Mouse (Mus musculus): ENCODE measurements around the gene Por. TPM values are rescaled to one million over a fixed set of nuclear protein-coding genes. Genes with fewer than 3 reads are reported as not detected.

Por gene
- polyA plus RNA-seq, 1 experiment from 2014 or later = 121 TPM

DNA sequence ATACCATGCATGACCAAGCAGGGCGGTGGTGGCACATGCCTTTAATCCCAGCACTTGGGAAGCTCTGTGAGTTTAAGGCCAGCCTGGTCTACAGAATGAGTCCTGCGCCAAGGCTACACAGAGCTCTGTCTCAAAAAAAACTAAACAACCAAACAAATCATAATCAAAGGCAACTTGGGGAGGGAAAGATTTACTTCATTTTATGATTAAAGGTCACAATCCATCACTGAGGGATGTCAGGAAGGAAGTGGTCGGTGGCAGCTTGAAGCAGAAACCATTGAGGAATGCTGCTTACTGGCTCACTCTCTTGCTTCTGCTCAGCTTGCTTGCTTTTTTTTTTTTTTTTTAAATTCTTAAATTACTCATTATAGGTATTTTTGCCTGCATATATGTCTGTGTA is 6.9 kb downstream of the Por start:
- WGBS = 87% methylated on average over 3 of the region's 3 CpGs
- DNase-seq (ENCODE audit: low spot score) (no peak), ATAC-seq (ENCODE audit: insufficient number of reproducible peaks, low FRiP score, low TSS enrichment, low read depth) (no peak)
- Histone ChIP-seq H3K9ac (ENCODE audit: low read length) (no peak overlapping the region), H3K27me3 (ENCODE audit: control insufficient read depth, insufficient read depth, low read length) (no peaks in the 10 kb centered on the region), H3K36me3 (ENCODE audit: control insufficient read depth, insufficient read depth, low read length) (no peaks in the 10 kb centered on the region), H3K9me3 (ENCODE audit: control insufficient read depth, low read length) (no peaks in the 10 kb centered on the region), H3K27ac (replicated peaks; ENCODE audit: low read depth, low read length) (no peak overlapping the region), H3K4me3 (ENCODE audit: low read depth, low read length) (no peak overlapping the region), H3K4me2 (ENCODE audit: low read depth, severe bottlenecking) (no peak overlapping the region), H3K4me1 (ENCODE audit: control insufficient read depth, insufficient read depth, low read length) (peaks cover 10% of the 10 kb centered on the region; the same call in 1 of the 2 replicates)

GRCm38 (mm10) chr5:135677251-135677650 is 7.4 kb downstream of the Por start:
- Histone ChIP-seq H3K9me3 (ENCODE audit: control insufficient read depth, low read length) (no peaks in the 10 kb centered on the region), H3K9ac (ENCODE audit: low read length) (no peak overlapping the region), H3K4me3 (ENCODE audit: low read depth, low read length) (no peak overlapping the region), H3K27ac (replicated peaks; ENCODE audit: low read depth, low read length) (no peak overlapping the region), H3K36me3 (ENCODE audit: control insufficient read depth, insufficient read depth, low read length) (no peaks in the 10 kb centered on the region), H3K27me3 (ENCODE audit: control insufficient read depth, insufficient read depth, low read length) (no peaks in the 10 kb centered on the region), H3K4me1 (ENCODE audit: control insufficient read depth, insufficient read depth, low read length) (peaks cover 10% of the 10 kb centered on the region; the same call in 1 of the 2 replicates), H3K4me2 (ENCODE audit: low read depth, severe bottlenecking) (no peak overlapping the region)
- WGBS = 77% methylated on average over 2 of the region's 2 CpGs
- ATAC-seq (ENCODE audit: insufficient number of reproducible peaks, low FRiP score, low TSS enrichment, low read depth) (no peak), DNase-seq (ENCODE audit: low spot score) (no peak)

- 96% methylated on average over 6 of the region's 6 CpGs for WGBS
- no peak for ATAC-seq (ENCODE audit: insufficient number of reproducible peaks, low FRiP score, low TSS enrichment, low read depth)
- no peak overlapping the region for H3K27ac ChIP-seq (replicated peaks; ENCODE audit: low read depth, low read length)
Measured at GRCm38 (mm10) chr5:135678481-135678880, 8.6 kb downstream of the Por start.

DNA sequence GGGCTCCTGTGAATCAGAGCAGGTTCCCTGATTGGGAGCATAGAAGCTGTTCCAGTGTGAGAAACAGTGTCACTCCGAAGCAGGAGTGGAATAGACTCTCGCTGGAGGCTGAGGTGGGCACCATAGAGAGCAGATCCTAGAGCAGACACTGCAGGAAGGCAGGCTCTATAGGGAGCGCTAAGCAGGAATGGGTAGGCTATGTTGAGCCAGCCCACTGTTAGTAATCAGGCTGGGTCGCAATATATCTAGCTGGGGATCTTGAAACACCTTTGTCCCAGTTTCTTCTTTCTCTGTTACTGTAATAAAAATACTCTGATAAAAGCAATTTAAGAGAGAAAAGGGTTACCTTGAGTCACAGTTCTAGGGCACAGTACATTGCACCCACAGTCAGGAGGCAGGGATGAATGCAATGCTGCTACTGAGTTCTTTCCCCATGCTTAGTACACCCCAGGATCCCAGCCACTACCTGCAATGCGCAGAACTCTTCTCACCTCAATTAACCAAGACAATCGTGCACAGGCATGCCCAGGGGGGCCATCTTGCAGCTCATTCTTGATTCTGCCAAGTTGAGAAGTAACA is 11.2 kb downstream of the Por start:
- Histone ChIP-seq H3K27me3 (ENCODE audit: control insufficient read depth, insufficient read depth, low read length) (no peaks in the 10 kb centered on the region), H3K4me3 (ENCODE audit: low read depth, low read length) (no peak overlapping the region), H3K4me2 (ENCODE audit: low read depth, severe bottlenecking) (no peak overlapping the region), H3K9ac (ENCODE audit: low read length) (no peak overlapping the region), H3K27ac (replicated peaks; ENCODE audit: low read depth, low read length) (no peak overlapping the region), H3K4me1 (ENCODE audit: control insufficient read depth, insufficient read depth, low read length) (no peaks in the 10 kb centered on the region), H3K36me3 (ENCODE audit: control insufficient read depth, insufficient read depth, low read length) (no peaks in the 10 kb centered on the region), H3K9me3 (ENCODE audit: control insufficient read depth, low read length) (no peaks in the 10 kb centered on the region)
- no peak for DNase-seq (ENCODE audit: low spot score)
- ATAC-seq (ENCODE audit: insufficient number of reproducible peaks, low FRiP score, low TSS enrichment, low read depth) = no peak
- 82% methylated on average over 6 of the region's 6 CpGs for WGBS

More at GRCm38 (mm10) chr5:135678481-135678880, 8.6 kb downstream of the Por start:
- no peak overlapping the region for H3K9ac ChIP-seq (ENCODE audit: low read length)
- H3K36me3 ChIP-seq (ENCODE audit: control insufficient read depth, insufficient read depth, low read length) = no peaks in the 10 kb centered on the region
- no peaks in the 10 kb centered on the region for H3K27me3 ChIP-seq (ENCODE audit: control insufficient read depth, insufficient read depth, low read length)
- H3K4me3 ChIP-seq (ENCODE audit: low read depth, low read length) = no peak overlapping the region
- no peak overlapping the region for H3K4me2 ChIP-seq (ENCODE audit: low read depth, severe bottlenecking)
- no peak for DNase-seq (ENCODE audit: low spot score)
- peaks cover 10% of the 10 kb centered on the region; the same call in 1 of the 2 replicates for H3K4me1 ChIP-seq (ENCODE audit: control insufficient read depth, insufficient read depth, low read length)
- no peaks in the 10 kb centered on the region for H3K9me3 ChIP-seq (ENCODE audit: control insufficient read depth, low read length)

- Histone ChIP-seq H3K36me3 (ENCODE audit: control insufficient read depth, insufficient read depth, low read length) (no peaks in the 10 kb centered on the region), H3K27ac (replicated peaks; ENCODE audit: low read depth, low read length) (no peak overlapping the region), H3K4me3 (ENCODE audit: low read depth, low read length) (no peak overlapping the region), H3K9me3 (ENCODE audit: control insufficient read depth, low read length) (no peaks in the 10 kb centered on the region), H3K9ac (ENCODE audit: low read length) (no peak overlapping the region), H3K4me1 (ENCODE audit: control insufficient read depth, insufficient read depth, low read length) (no peaks in the 10 kb centered on the region), H3K27me3 (ENCODE audit: control insufficient read depth, insufficient read depth, low read length) (no peaks in the 10 kb centered on the region), H3K4me2 (ENCODE audit: low read depth, severe bottlenecking) (no peak overlapping the region)
- 91% methylated on average over 5 of the region's 5 CpGs for WGBS
- ATAC-seq (ENCODE audit: insufficient number of reproducible peaks, low FRiP score, low TSS enrichment, low read depth) (no peak), DNase-seq (ENCODE audit: low spot score) (no peak)
Measured at GRCm38 (mm10) chr5:135682009-135682408, 12.2 kb downstream of the Por start.

DNA sequence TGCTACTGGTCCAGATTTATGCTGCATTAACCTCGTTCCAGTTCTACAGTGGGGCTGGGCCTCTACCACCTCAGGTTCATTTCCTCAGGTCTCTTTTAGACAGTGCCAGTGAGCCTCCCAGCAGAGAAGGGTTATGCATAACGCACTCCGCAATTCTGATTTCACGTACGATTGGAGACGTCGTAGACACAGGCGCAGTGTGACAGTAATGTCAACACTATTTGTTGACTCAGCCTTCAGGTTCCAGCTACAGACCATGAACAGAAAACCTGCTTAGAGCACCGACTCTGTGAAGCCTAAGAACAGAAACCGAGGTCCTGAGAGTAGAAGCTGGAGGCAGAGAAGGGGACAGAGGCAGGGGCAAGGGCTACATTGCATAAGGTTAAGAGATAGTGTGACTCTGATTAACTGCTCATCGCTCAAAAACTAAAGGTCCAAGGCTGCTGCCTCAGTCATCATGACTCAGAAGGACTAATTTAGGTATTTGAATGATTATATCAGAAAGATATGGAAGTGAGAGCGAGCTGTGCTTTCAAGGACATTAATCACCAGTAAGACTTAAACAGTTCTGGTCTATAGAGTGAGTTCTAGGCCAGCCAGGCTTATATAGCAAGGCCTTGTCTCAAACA is 13.2 kb downstream of the Por start:
- Histone ChIP-seq H3K27me3 (ENCODE audit: control insufficient read depth, insufficient read depth, low read length) (no peaks in the 10 kb centered on the region), H3K4me2 (ENCODE audit: low read depth, severe bottlenecking) (no peak overlapping the region), H3K4me1 (ENCODE audit: control insufficient read depth, insufficient read depth, low read length) (no peaks in the 10 kb centered on the region), H3K27ac (replicated peaks; ENCODE audit: low read depth, low read length) (no peak overlapping the region), H3K4me3 (ENCODE audit: low read depth, low read length) (no peak overlapping the region), H3K36me3 (ENCODE audit: control insufficient read depth, insufficient read depth, low read length) (no peaks in the 10 kb centered on the region), H3K9ac (ENCODE audit: low read length) (no peak overlapping the region), H3K9me3 (ENCODE audit: control insufficient read depth, low read length) (no peaks in the 10 kb centered on the region)
- DNase-seq (ENCODE audit: low spot score) (no peak), ATAC-seq (ENCODE audit: insufficient number of reproducible peaks, low FRiP score, low TSS enrichment, low read depth) (no peak)
- WGBS = 93% methylated on average over 12 of the region's 12 CpGs

- H3K27ac ChIP-seq (replicated peaks; ENCODE audit: low read depth, low read length) = no peak overlapping the region
- H3K4me2 ChIP-seq (ENCODE audit: low read depth, severe bottlenecking) = peak overlapping the region; percentile 97
- ATAC-seq (ENCODE audit: insufficient number of reproducible peaks, low FRiP score, low TSS enrichment, low read depth) = no peak
- H3K9me3 ChIP-seq (ENCODE audit: control insufficient read depth, low read length) = no peaks in the 10 kb centered on the region
- 92% methylated on average over 5 of the region's 5 CpGs for WGBS
- no peak for DNase-seq (ENCODE audit: low spot score)
- no peaks in the 10 kb centered on the region for H3K36me3 ChIP-seq (ENCODE audit: control insufficient read depth, insufficient read depth, low read length)
- no peak overlapping the region; the same call in 1 of the 2 replicates for H3K4me3 ChIP-seq (ENCODE audit: low read depth, low read length)
- no peak overlapping the region for H3K9ac ChIP-seq (ENCODE audit: low read length)
- no peaks in the 10 kb centered on the region for H3K27me3 ChIP-seq (ENCODE audit: control insufficient read depth, insufficient read depth, low read length)
- peaks cover 10% of the 10 kb centered on the region for H3K4me1 ChIP-seq (ENCODE audit: control insufficient read depth, insufficient read depth, low read length)
Measured at GRCm38 (mm10) chr5:135690401-135690800, 20.6 kb downstream of the Por start.

DNA sequence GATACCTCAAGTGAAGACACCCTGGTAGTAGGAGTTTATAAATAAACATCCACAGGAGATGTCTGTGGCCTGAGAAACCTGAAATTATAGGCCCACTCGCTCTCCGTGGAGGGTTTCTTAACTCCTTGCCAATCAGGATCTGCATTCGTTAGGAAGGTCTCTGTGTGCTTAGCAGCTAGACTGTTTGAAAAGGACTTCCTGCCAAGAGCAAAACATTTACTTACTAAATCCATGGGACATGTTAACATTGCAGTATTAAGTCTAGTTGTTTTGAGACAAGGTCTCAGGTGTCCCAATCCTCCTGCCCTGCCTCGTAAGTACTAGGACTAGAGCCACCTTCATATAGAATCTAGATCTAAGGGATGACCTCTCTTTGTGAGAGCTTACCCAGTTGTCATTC is 21.4 kb downstream of the Por start:
- H3K27ac ChIP-seq (replicated peaks; ENCODE audit: low read depth, low read length) = no peak overlapping the region
- no peak overlapping the region for H3K4me2 ChIP-seq (ENCODE audit: low read depth, severe bottlenecking)
- ATAC-seq (ENCODE audit: insufficient number of reproducible peaks, low FRiP score, low TSS enrichment, low read depth) = no peak
- no peaks in the 10 kb centered on the region for H3K9me3 ChIP-seq (ENCODE audit: control insufficient read depth, low read length)
- WGBS = 92% methylated on average over 4 of the region's 4 CpGs
- H3K4me1 ChIP-seq (ENCODE audit: control insufficient read depth, insufficient read depth, low read length) = peaks cover 10% of the 10 kb centered on the region
- no peak overlapping the region for H3K9ac ChIP-seq (ENCODE audit: low read length)
- no peaks in the 10 kb centered on the region for H3K27me3 ChIP-seq (ENCODE audit: control insufficient read depth, insufficient read depth, low read length)
- H3K36me3 ChIP-seq (ENCODE audit: control insufficient read depth, insufficient read depth, low read length) = no peaks in the 10 kb centered on the region
- no peak for DNase-seq (ENCODE audit: low spot score)
- H3K4me3 ChIP-seq (ENCODE audit: low read depth, low read length) = no peak overlapping the region
